Mouse (Mus musculus): ENCODE measurements around the gene Ahsg. TPM values are rescaled to one million over a fixed set of nuclear protein-coding genes. Genes with fewer than 3 reads are reported as not detected.

Gene Ahsg
- polyA plus RNA-seq, 1 experiment from 2014 or later = 1.6 TPM

GRCm38 (mm10) chr16:22848331-22848730 lies 42.7 kb upstream of the Ahsg start:
- ATAC-seq = no peak
- no peak overlapping the region for H3K27ac ChIP-seq (ENCODE audit: low read depth, low read length)
- no peak overlapping the region for H3K4me3 ChIP-seq (ENCODE audit: low read depth, low read length)
- no peaks in the 10 kb centered on the region for H3K9me3 ChIP-seq (ENCODE audit: control insufficient read depth)
- H3K27me3 ChIP-seq (replicated peaks; ENCODE audit: control insufficient read depth, insufficient read depth, low read length) = no peaks in the 10 kb centered on the region
- no peak overlapping the region for H3K4me2 ChIP-seq (replicated peaks; ENCODE audit: low read depth)
- TF ChIP-seq CTCF (IDR thresholded peaks at IDR 0.05; ENCODE audit: low read depth) = no peak
- H3K36me3 ChIP-seq (ENCODE audit: control insufficient read depth, insufficient read depth) = no peaks in the 10 kb centered on the region
- H3K9ac ChIP-seq (ENCODE audit: low read depth, low read length) = no peak overlapping the region
- 88% methylated on average over 1 of the region's 1 CpGs for WGBS
- H3K4me1 ChIP-seq (replicated peaks; ENCODE audit: control insufficient read depth, insufficient read depth, low read length) = no peaks in the 10 kb centered on the region

- 86% methylated on average over 4 of the region's 4 CpGs for WGBS
Measured at GRCm38 (mm10) chr16:22852709-22853108, 38.4 kb upstream of the Ahsg start.

GRCm38 (mm10) chr16:22856773-22857172 lies 34.3 kb upstream of the Ahsg start:
- peak overlapping the region; percentile 54 for H3K9ac ChIP-seq (ENCODE audit: low read depth, low read length)
- peak overlapping the region; percentile 73 for H3K4me2 ChIP-seq (replicated peaks; ENCODE audit: low read depth)
- no peaks in the 10 kb centered on the region for H3K9me3 ChIP-seq (ENCODE audit: control insufficient read depth)
- WGBS = 6% methylated on average over 9 of the region's 9 CpGs
- H3K4me3 ChIP-seq (ENCODE audit: low read depth, low read length) = peak overlapping the region; percentile 81
- H3K27me3 ChIP-seq (replicated peaks; ENCODE audit: control insufficient read depth, insufficient read depth, low read length) = no peaks in the 10 kb centered on the region
- TF ChIP-seq CTCF (IDR thresholded peaks at IDR 0.05; ENCODE audit: low read depth) = no peak
- 0 out of 2 replicates have a peak, but pooled peaks cover 3% of the 10 kb centered on the region for H3K4me1 ChIP-seq (replicated peaks; ENCODE audit: control insufficient read depth, insufficient read depth, low read length)
- peak overlapping the region; percentile 91 for H3K27ac ChIP-seq (ENCODE audit: low read depth, low read length)
- no peak for ATAC-seq
- no peaks in the 10 kb centered on the region for H3K36me3 ChIP-seq (ENCODE audit: control insufficient read depth, insufficient read depth)

More at GRCm38 (mm10) chr16:22852709-22853108, 38.4 kb upstream of the Ahsg start:
- Histone ChIP-seq H3K9me3 (ENCODE audit: control insufficient read depth) (no peaks in the 10 kb centered on the region), H3K4me1 (replicated peaks; ENCODE audit: control insufficient read depth, insufficient read depth, low read length) (no peaks in the 10 kb centered on the region), H3K4me3 (ENCODE audit: low read depth, low read length) (no peak overlapping the region), H3K36me3 (ENCODE audit: control insufficient read depth, insufficient read depth) (no peaks in the 10 kb centered on the region), H3K4me2 (replicated peaks; ENCODE audit: low read depth) (no peak overlapping the region), H3K27me3 (replicated peaks; ENCODE audit: control insufficient read depth, insufficient read depth, low read length) (no peaks in the 10 kb centered on the region), H3K9ac (ENCODE audit: low read depth, low read length) (no peak overlapping the region), H3K27ac (ENCODE audit: low read depth, low read length) (peak overlapping the region; percentile 4; the same call in 1 of the 2 replicates)
- TF ChIP-seq CTCF (IDR thresholded peaks at IDR 0.05; ENCODE audit: low read depth) = no peak
- no peak for ATAC-seq

GRCm38 (mm10) chr16:22857431-22858113 lies 33.5 kb upstream of the Ahsg start, which contains the start of the genes Tbccd1 and Dnajb11:
Gene Tbccd1 (minus strand): TSS chr16:22857669.
Gene Dnajb11 (plus strand): TSS chr16:22857845.
- under 1% methylated on average over 61 of the region's 62 CpGs for WGBS
- ATAC-seq = peak; percentile 99
- peak within 1 kb of the TSS; percentile 91 for H3K4me2 ChIP-seq (replicated peaks; ENCODE audit: low read depth)
- H3K27me3 ChIP-seq (replicated peaks; ENCODE audit: control insufficient read depth, insufficient read depth, low read length) = no peaks in the 10 kb centered on the region
- H3K4me3 ChIP-seq (ENCODE audit: low read depth, low read length) = peak within 1 kb of the TSS; percentile 81
- TF ChIP-seq CTCF (IDR thresholded peaks at IDR 0.05; ENCODE audit: low read depth) = no peak
- 0 out of 2 replicates have a peak, but pooled peaks cover 3% of the 10 kb centered on the region for H3K4me1 ChIP-seq (replicated peaks; ENCODE audit: control insufficient read depth, insufficient read depth, low read length)
- H3K9me3 ChIP-seq (ENCODE audit: control insufficient read depth) = no peaks in the 10 kb centered on the region
- peak within 1 kb of the TSS; percentile 88 for H3K9ac ChIP-seq (ENCODE audit: low read depth, low read length)
- H3K27ac ChIP-seq (ENCODE audit: low read depth, low read length) = peak within 1 kb of the TSS; percentile 91
- H3K36me3 ChIP-seq (ENCODE audit: control insufficient read depth, insufficient read depth) = peaks cover 2% of the 10 kb centered on the region; the same call in 1 of the 2 replicates

DNA sequence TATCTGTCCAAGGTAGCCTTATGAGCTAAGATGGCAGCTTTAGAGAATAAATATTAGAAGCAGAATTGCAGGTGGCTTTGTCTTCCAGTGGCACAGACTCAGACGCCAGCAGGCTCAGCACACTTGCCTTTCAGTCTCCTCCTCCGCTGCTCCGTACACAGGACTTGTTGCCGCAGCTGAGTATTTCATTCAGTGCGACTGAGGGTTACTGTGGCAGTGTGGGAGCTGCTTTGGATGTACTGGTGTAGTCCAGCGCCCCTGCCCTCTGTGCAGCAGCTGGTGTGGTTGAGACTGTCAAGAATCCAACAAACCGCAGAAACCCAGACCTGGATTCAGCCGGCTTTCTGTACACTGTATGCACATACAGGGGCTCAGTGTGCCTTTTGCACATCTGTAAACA lies 18.7 kb upstream of the Ahsg start:
- Histone ChIP-seq H3K4me1 (replicated peaks; ENCODE audit: control insufficient read depth, insufficient read depth, low read length) (no peaks in the 10 kb centered on the region), H3K9ac (ENCODE audit: low read depth, low read length) (no peak overlapping the region), H3K9me3 (ENCODE audit: control insufficient read depth) (no peaks in the 10 kb centered on the region), H3K27ac (ENCODE audit: low read depth, low read length) (no peak overlapping the region), H3K36me3 (ENCODE audit: control insufficient read depth, insufficient read depth) (peaks cover 60% of the 10 kb centered on the region), H3K27me3 (replicated peaks; ENCODE audit: control insufficient read depth, insufficient read depth, low read length) (no peaks in the 10 kb centered on the region), H3K4me2 (replicated peaks; ENCODE audit: low read depth) (no peak overlapping the region), H3K4me3 (ENCODE audit: low read depth, low read length) (no peak overlapping the region)
- whole genome bisulfite sequencing = 91% methylated on average over 8 of the region's 8 CpGs
- no peak for ATAC-seq
- TF ChIP-seq CTCF (IDR thresholded peaks at IDR 0.05; ENCODE audit: low read depth) = no peak

DNA sequence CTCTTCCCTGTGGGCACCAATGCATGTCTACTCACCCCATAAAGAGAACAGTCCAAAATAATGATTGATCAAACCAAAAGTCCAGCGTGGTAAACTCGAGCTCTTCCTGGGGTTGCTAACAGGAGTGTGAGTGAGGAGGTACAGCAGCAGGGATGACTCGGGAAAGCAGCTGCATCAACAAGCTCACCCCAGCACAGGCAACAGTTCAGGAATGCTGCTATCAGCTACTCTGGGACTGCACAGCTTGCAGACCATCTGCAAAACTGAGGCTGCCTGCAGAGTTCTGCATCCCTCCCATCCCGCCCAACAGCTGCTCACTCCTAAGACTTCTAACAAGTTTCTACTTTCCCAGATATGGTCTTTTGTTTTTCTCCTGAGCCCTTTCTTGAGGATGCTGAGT lies 17.7 kb upstream of the Ahsg start:
- 83% methylated on average over 4 of the region's 4 CpGs for WGBS
- no peak for ATAC-seq
- no peaks in the 10 kb centered on the region for H3K27me3 ChIP-seq (replicated peaks; ENCODE audit: control insufficient read depth, insufficient read depth, low read length)
- no peak overlapping the region for H3K4me2 ChIP-seq (replicated peaks; ENCODE audit: low read depth)
- no peak overlapping the region for H3K27ac ChIP-seq (ENCODE audit: low read depth, low read length)
- no peak overlapping the region for H3K9ac ChIP-seq (ENCODE audit: low read depth, low read length)
- H3K36me3 ChIP-seq (ENCODE audit: control insufficient read depth, insufficient read depth) = peaks cover 50% of the 10 kb centered on the region
- H3K4me3 ChIP-seq (ENCODE audit: low read depth, low read length) = no peak overlapping the region
- TF ChIP-seq CTCF (IDR thresholded peaks at IDR 0.05; ENCODE audit: low read depth) = no peak
- no peaks in the 10 kb centered on the region for H3K4me1 ChIP-seq (replicated peaks; ENCODE audit: control insufficient read depth, insufficient read depth, low read length)
- H3K9me3 ChIP-seq (ENCODE audit: control insufficient read depth) = no peaks in the 10 kb centered on the region

Measured in intestine, postnatal 0 days (tissue).